ENCODE assay signal across 26 mouse cellular contexts in the genomic region with DNA sequence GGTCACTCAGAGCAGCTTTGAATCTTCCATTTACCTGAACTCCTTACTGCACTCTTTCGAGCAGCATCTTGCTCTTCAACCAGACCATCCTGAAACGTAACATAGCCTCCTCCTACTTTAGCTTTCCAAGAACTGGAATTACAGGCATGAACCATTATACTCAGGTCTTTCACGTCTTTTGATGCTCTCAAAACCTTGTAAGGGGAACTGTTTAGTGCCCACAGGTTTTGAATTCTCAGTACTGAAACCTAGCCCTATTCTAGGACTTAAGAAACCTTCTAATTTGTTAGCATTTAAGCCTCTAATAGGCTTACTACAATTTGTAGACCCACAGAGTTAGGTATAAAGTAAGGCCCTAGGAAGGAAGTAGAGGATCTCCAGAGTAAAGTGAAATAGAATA.
"Had no signal": no experiment of that assay in that cellular context is flagged by ENCODE, and none has a peak within 500 bp of the region (broad histone marks: within the 10 kb centered on the region; RNA-seq: fewer than 3 reads in every experiment).

No protein-coding gene starts in this region.

- H3K27me3 ChIP-seq: embryonic facial prominence, embryonic 12.5 days; embryonic facial prominence, embryonic 13.5 days; embryonic facial prominence, embryonic 15.5 days; forebrain, embryonic 12.5 days; forebrain, embryonic 13.5 days; forebrain, embryonic 15.5 days had no signal

- H3K36me3 ChIP-seq: embryonic facial prominence, embryonic 10.5 days; embryonic facial prominence, embryonic 12.5 days; embryonic facial prominence, embryonic 13.5 days; embryonic facial prominence, embryonic 15.5 days; forebrain, embryonic 10.5 days; forebrain, embryonic 12.5 days; forebrain, embryonic 15.5 days; heart, embryonic 10.5 days had no signal

- H3K4me3 ChIP-seq: embryonic facial prominence, embryonic 10.5 days; embryonic facial prominence, embryonic 12.5 days; embryonic facial prominence, embryonic 13.5 days; embryonic facial prominence, embryonic 15.5 days; erythroblast, embryonic 14.5 days; forebrain, embryonic 10.5 days; forebrain, embryonic 12.5 days; forebrain, embryonic 13.5 days; forebrain, embryonic 15.5 days; gastrocnemius, adult 2 months; heart, adult 2 months; heart, embryonic 10.5 days had no signal

- DNase-seq: cerebellum, adult 9-10 months; cerebellum, adult 9-11 months; cerebellum, postnatal 10 days; cerebellum, postnatal 14 days; cerebellum, postnatal 25 days; cerebellum, postnatal 36 days; embryo, embryonic 11 days; forebrain, postnatal 0 days; gastrocnemius, adult 2 months; gastrocnemius, postnatal 10 days; gastrocnemius, postnatal 14 days; gastrocnemius, postnatal 25 days; gastrocnemius, postnatal 36 days; heart, adult 11 months; heart, adult 18-20 months; heart, adult 2 months had no signal

- H3K9me3 ChIP-seq: embryonic facial prominence, embryonic 10.5 days; embryonic facial prominence, embryonic 12.5 days; embryonic facial prominence, embryonic 13.5 days; embryonic facial prominence, embryonic 15.5 days; forebrain, embryonic 10.5 days; forebrain, embryonic 12.5 days; forebrain, embryonic 13.5 days; forebrain, embryonic 15.5 days; heart, embryonic 10.5 days had no signal

- H3K4me1 ChIP-seq: embryonic facial prominence, embryonic 12.5 days; forebrain, embryonic 15.5 days; heart, embryonic 10.5 days had no signal

- H3K27ac ChIP-seq: embryonic facial prominence, embryonic 10.5 days; embryonic facial prominence, embryonic 12.5 days; embryonic facial prominence, embryonic 13.5 days; embryonic facial prominence, embryonic 15.5 days; forebrain, embryonic 10.5 days; forebrain, embryonic 12.5 days; forebrain, embryonic 13.5 days; forebrain, embryonic 15.5 days; gastrocnemius, adult 2 months; heart, adult 2 months; heart, embryonic 10.5 days had no signal

- H3K4me2 ChIP-seq: embryonic facial prominence, embryonic 12.5 days; embryonic facial prominence, embryonic 13.5 days; embryonic facial prominence, embryonic 15.5 days; forebrain, embryonic 12.5 days; forebrain, embryonic 13.5 days; forebrain, embryonic 15.5 days had no signal

- H3K9ac ChIP-seq: embryonic facial prominence, embryonic 12.5 days; embryonic facial prominence, embryonic 13.5 days; embryonic facial prominence, embryonic 15.5 days; forebrain, embryonic 12.5 days; forebrain, embryonic 13.5 days; forebrain, embryonic 15.5 days; forebrain, postnatal 0 days had no signal
